Mouse (Mus musculus): Measurements from ENCODE around the gene Ctnna3. TPM values are rescaled to one million over a fixed set of nuclear protein-coding genes. Genes with fewer than 3 reads are reported as not detected.

Ctnna3 gene
- polyA plus RNA-seq, 1 experiment, result 0.01 TPM

- Histone ChIP-seq H3K27me3 (ENCODE audit: control insufficient read depth, insufficient read depth, insufficient read length) (no peaks in the 10 kb centered on the region), H3ac (ENCODE audit: control insufficient read depth, insufficient read length, low read depth) (no peak overlapping the region), H3K79me3 (ENCODE audit: low read depth) (no peaks in the 10 kb centered on the region), H3K4me3 (ENCODE audit: insufficient read depth, poor library complexity, severe bottlenecking) (no peak overlapping the region), H3K36me3 (ENCODE audit: control insufficient read depth, insufficient read depth) (no peaks in the 10 kb centered on the region), H3K79me2 (ENCODE audit: control insufficient read depth, insufficient read depth) (no peaks in the 10 kb centered on the region)
- TF ChIP-seq CTCF (IDR thresholded peaks at IDR 0.05; ENCODE audit: control insufficient read depth, insufficient read depth, insufficient read length) (no peak), FOSL1 (IDR thresholded peaks at IDR 0.05; ENCODE audit: insufficient read depth, low read length, poor library complexity, severe bottlenecking) (no peak), CEBPB (IDR thresholded peaks at IDR 0.05; ENCODE audit: low read depth) (no peak), MYOD1 (IDR thresholded peaks at IDR 0.05; ENCODE audit: control insufficient read depth, insufficient read length, low read depth) (no peak)
Measured at GRCm38 (mm10) chr10:64115246-64115645, 685.3 kb downstream of the Ctnna3 start.

- Histone ChIP-seq H3K27me3 (ENCODE audit: control insufficient read depth, insufficient read depth, insufficient read length) (no peaks in the 10 kb centered on the region), H3K4me3 (ENCODE audit: insufficient read depth, poor library complexity, severe bottlenecking) (no peak overlapping the region), H3ac (ENCODE audit: control insufficient read depth, insufficient read length, low read depth) (no peak overlapping the region), H3K36me3 (ENCODE audit: control insufficient read depth, insufficient read depth) (no peaks in the 10 kb centered on the region), H3K79me2 (ENCODE audit: control insufficient read depth, insufficient read depth) (no peaks in the 10 kb centered on the region), H3K79me3 (ENCODE audit: low read depth) (no peaks in the 10 kb centered on the region)
- TF ChIP-seq USF1 (IDR thresholded peaks at IDR 0.05; ENCODE audit: low read depth) (no peak), MYOG (IDR thresholded peaks at IDR 0.05; ENCODE audit: control insufficient read depth, extremely low read depth, insufficient read length) (no peak), FOSL1 (IDR thresholded peaks at IDR 0.05; ENCODE audit: insufficient read depth, low read length, poor library complexity, severe bottlenecking) (no peak), MAX (IDR thresholded peaks at IDR 0.05) (no peak), CTCF (IDR thresholded peaks at IDR 0.05; ENCODE audit: control insufficient read depth, insufficient read depth, insufficient read length) (no peak), CEBPB (IDR thresholded peaks at IDR 0.05; ENCODE audit: low read depth) (no peak), MYOD1 (IDR thresholded peaks at IDR 0.05; ENCODE audit: control insufficient read depth, insufficient read length, low read depth) (no peak)
Measured at GRCm38 (mm10) chr10:64118833-64119232, 688.9 kb downstream of the Ctnna3 start.

GRCm38 (mm10) chr10:64130397-64131150 is 700.7 kb downstream of the Ctnna3 start:
- no peak overlapping the region for H3K4me3 ChIP-seq (ENCODE audit: insufficient read depth, poor library complexity, severe bottlenecking)
- no peaks in the 10 kb centered on the region for H3K27me3 ChIP-seq (ENCODE audit: control insufficient read depth, insufficient read depth, insufficient read length)
- no peaks in the 10 kb centered on the region for H3K79me3 ChIP-seq (ENCODE audit: low read depth)
- no peak for TF ChIP-seq MAX (IDR thresholded peaks at IDR 0.05)
- no peak for TF ChIP-seq MYOD1 (IDR thresholded peaks at IDR 0.05; ENCODE audit: control insufficient read depth, insufficient read length, low read depth)
- TF ChIP-seq FOSL1 (IDR thresholded peaks at IDR 0.05; ENCODE audit: insufficient read depth, low read length, poor library complexity, severe bottlenecking), result no peak
- TF ChIP-seq CTCF (IDR thresholded peaks at IDR 0.05; ENCODE audit: control insufficient read depth, insufficient read depth, insufficient read length), result no peak
- no peak for TF ChIP-seq CEBPB (IDR thresholded peaks at IDR 0.05; ENCODE audit: low read depth)
- TF ChIP-seq USF1 (IDR thresholded peaks at IDR 0.05; ENCODE audit: low read depth), result no peak
- TF ChIP-seq MYOG (IDR thresholded peaks at IDR 0.05; ENCODE audit: control insufficient read depth, extremely low read depth, insufficient read length), result no peak
- no peaks in the 10 kb centered on the region for H3K36me3 ChIP-seq (ENCODE audit: control insufficient read depth, insufficient read depth)
- no peak overlapping the region for H3ac ChIP-seq (ENCODE audit: control insufficient read depth, insufficient read length, low read depth)
- no peaks in the 10 kb centered on the region for H3K79me2 ChIP-seq (ENCODE audit: control insufficient read depth, insufficient read depth)

GRCm38 (mm10) chr10:64133461-64133860 is 703.6 kb downstream of the Ctnna3 start:
- H3K79me2 ChIP-seq (ENCODE audit: control insufficient read depth, insufficient read depth), result no peaks in the 10 kb centered on the region
- no peak for TF ChIP-seq CEBPB (IDR thresholded peaks at IDR 0.05; ENCODE audit: low read depth)
- no peak for TF ChIP-seq MYOD1 (IDR thresholded peaks at IDR 0.05; ENCODE audit: control insufficient read depth, insufficient read length, low read depth)
- no peak for TF ChIP-seq CTCF (IDR thresholded peaks at IDR 0.05; ENCODE audit: control insufficient read depth, insufficient read depth, insufficient read length)
- TF ChIP-seq FOSL1 (IDR thresholded peaks at IDR 0.05; ENCODE audit: insufficient read depth, low read length, poor library complexity, severe bottlenecking), result no peak
- TF ChIP-seq USF1 (IDR thresholded peaks at IDR 0.05; ENCODE audit: low read depth), result no peak
- no peak for TF ChIP-seq MYOG (IDR thresholded peaks at IDR 0.05; ENCODE audit: control insufficient read depth, extremely low read depth, insufficient read length)
- H3ac ChIP-seq (ENCODE audit: control insufficient read depth, insufficient read length, low read depth), result no peak overlapping the region
- H3K27me3 ChIP-seq (ENCODE audit: control insufficient read depth, insufficient read depth, insufficient read length), result no peaks in the 10 kb centered on the region
- H3K79me3 ChIP-seq (ENCODE audit: low read depth), result no peaks in the 10 kb centered on the region
- H3K36me3 ChIP-seq (ENCODE audit: control insufficient read depth, insufficient read depth), result no peaks in the 10 kb centered on the region
- no peak overlapping the region for H3K4me3 ChIP-seq (ENCODE audit: insufficient read depth, poor library complexity, severe bottlenecking)

- Histone ChIP-seq H3K36me3 (ENCODE audit: control insufficient read depth, insufficient read depth) (no peaks in the 10 kb centered on the region), H3K4me3 (ENCODE audit: insufficient read depth, poor library complexity, severe bottlenecking) (no peak overlapping the region), H3K79me3 (ENCODE audit: low read depth) (no peaks in the 10 kb centered on the region), H3ac (ENCODE audit: control insufficient read depth, insufficient read length, low read depth) (no peak overlapping the region), H3K79me2 (ENCODE audit: control insufficient read depth, insufficient read depth) (no peaks in the 10 kb centered on the region), H3K27me3 (ENCODE audit: control insufficient read depth, insufficient read depth, insufficient read length) (no peaks in the 10 kb centered on the region)
- no peak for TF ChIP-seq CEBPB (IDR thresholded peaks at IDR 0.05; ENCODE audit: low read depth)
- no peak for TF ChIP-seq CTCF (IDR thresholded peaks at IDR 0.05; ENCODE audit: control insufficient read depth, insufficient read depth, insufficient read length)
- TF ChIP-seq USF1 (IDR thresholded peaks at IDR 0.05; ENCODE audit: low read depth), result no peak
- no peak for TF ChIP-seq MAX (IDR thresholded peaks at IDR 0.05)
- TF ChIP-seq FOSL1 (IDR thresholded peaks at IDR 0.05; ENCODE audit: insufficient read depth, low read length, poor library complexity, severe bottlenecking), result no peak
- TF ChIP-seq MYOG (IDR thresholded peaks at IDR 0.05; ENCODE audit: control insufficient read depth, extremely low read depth, insufficient read length), result no peak
- TF ChIP-seq MYOD1 (IDR thresholded peaks at IDR 0.05; ENCODE audit: control insufficient read depth, insufficient read length, low read depth), result no peak
Measured at GRCm38 (mm10) chr10:64135481-64135880, 705.6 kb downstream of the Ctnna3 start.
